Mouse (Mus musculus) lung, embryonic 16.5 days (tissue): ENCODE measurements around the gene Slc4a7. TPM values are rescaled to one million over a fixed set of nuclear protein-coding genes. Genes with fewer than 3 reads are reported as not detected.
"Not testable (repeated sequence)": the region's sequence is repeated elsewhere in the genome, so short reads cannot be mapped to it uniquely, and the experiment has no call there.

ENCODE experiments used
- ATAC-seq: fragments of 200-750 bp; cut with Nextera tagmentation; 2 replicates; pipeline ENCODE4 v1.8.0; 2017; ENCODE audit warnings: low read depth, mild to moderate bottlenecking, moderate library complexity
- H3K27ac ChIP-seq: fragments of 300-500 bp; sonication (generic); 2 replicates; pipeline ENCODE4 v1.5.1; 2014; ENCODE audit warnings: mild to moderate bottlenecking, control low read depth, low read length
- H3K27me3 ChIP-seq: fragments of 300-500 bp; sonication (generic); 2 replicates; pipeline ENCODE4 v1.6.1; 2014; ENCODE audit warnings: low read depth, low read length, mixed read lengths; ENCODE audit not compliant: control insufficient read depth, insufficient read depth
- H3K36me3 ChIP-seq: fragments of 300-500 bp; sonication (generic); 2 replicates; pipeline ENCODE4 v1.6.1; 2014; ENCODE audit warnings: low read length; ENCODE audit not compliant: control insufficient read depth, insufficient read depth
- H3K4me1 ChIP-seq: fragments of 300-500 bp; sonication (generic); replicated peaks from 2 replicates; pipeline ENCODE4 v1.6.1; 2014; ENCODE audit warnings: low read length, mixed read lengths; ENCODE audit not compliant: control insufficient read depth, insufficient read depth
- H3K4me2 ChIP-seq: fragments of 300-500 bp; sonication (generic); 2 replicates; pipeline ENCODE4 v1.6.1; 2014; ENCODE audit warnings: low read depth, low read length, control low read depth
- H3K4me3 ChIP-seq: fragments of 300-500 bp; sonication (generic); 2 replicates; pipeline ENCODE4 v1.5.1; 2014; ENCODE audit warnings: mild to moderate bottlenecking, low read length, control low read depth
- H3K9ac ChIP-seq: fragments of 300-500 bp; sonication (generic); 2 replicates; pipeline ENCODE4 v1.6.1; 2014; ENCODE audit warnings: low read length, control low read depth
- H3K9me3 ChIP-seq: fragments of 300-500 bp; sonication (generic); 2 replicates; pipeline ENCODE4 v1.6.1; 2016; ENCODE audit warnings: low read length; ENCODE audit not compliant: control insufficient read depth
- WGBS: fragments of 180-500 bp; shearing (Covaris S2); extraction: QIAGEN DNeasy Blood & Tissue Kit; methylation state at CpG from one replicate; pipeline ENCODE4 v1.1.7; 2014; 5-methylcytosine and 5-hydroxymethylcytosine counted together
- polyA plus RNA-seq: library from polyadenylated mRNA; unstranded; fragments of >200 nt; fragmentation: Nextera tagmentation; extraction: Ambion mirVana; gene quantifications from 2 replicates; pipeline ENCODE4 v1.2.1, GENCODE M21; 2015

Slc4a7 gene
- polyA plus RNA-seq, 1 experiment from 2014 or later, result 12.3 TPM

DNA sequence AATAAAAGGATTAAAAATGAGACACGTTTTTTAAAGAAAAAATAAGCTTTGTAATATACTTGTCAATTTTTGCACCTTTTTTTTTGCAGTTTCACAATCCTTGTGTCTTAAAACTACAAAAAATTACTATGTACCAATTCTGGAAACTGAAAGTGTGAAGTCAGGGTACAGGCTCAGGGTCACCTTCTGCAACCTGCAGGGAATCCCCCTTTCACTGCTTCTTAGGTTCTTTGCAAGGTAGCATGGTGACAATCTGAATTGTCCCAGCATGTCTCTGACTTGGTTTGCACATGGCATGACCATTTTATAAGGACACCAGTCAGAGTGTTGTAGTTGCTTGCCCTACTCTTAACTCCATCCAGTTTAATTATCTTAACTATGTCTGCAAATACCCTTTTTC, 82.1 kb downstream of the Slc4a7 start:
- ATAC-seq, result no peak
- H3K27ac ChIP-seq, result no peak overlapping the region
- H3K27me3 ChIP-seq, result no peaks in the 10 kb centered on the region
- no peak overlapping the region for H3K9ac ChIP-seq
- H3K4me1 ChIP-seq, result no peaks in the 10 kb centered on the region
- 80% methylated on average over 1 of the region's 1 CpGs for WGBS
- no peak overlapping the region for H3K4me3 ChIP-seq
- peaks cover 15% of the 10 kb centered on the region for H3K36me3 ChIP-seq
- no peak overlapping the region for H3K4me2 ChIP-seq
- H3K9me3 ChIP-seq, result no peaks in the 10 kb centered on the region

DNA sequence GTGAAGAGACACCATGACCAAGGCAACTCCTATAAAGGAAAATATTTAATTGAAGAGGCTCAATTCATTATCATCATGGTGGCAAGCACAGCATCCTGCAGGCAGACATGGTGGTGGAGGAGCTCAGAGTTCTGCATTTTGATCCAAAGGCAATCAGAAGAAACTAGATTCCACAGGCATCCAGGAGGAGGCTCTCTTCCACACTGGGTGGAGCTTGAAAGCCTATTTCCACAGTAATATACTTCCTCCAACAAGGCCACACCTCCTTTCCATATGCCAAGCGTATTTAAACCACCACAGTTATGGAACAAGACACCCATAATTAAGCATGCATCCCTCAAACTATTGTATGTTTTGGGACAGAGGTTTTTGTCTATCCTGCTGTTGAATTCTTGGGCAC, 84.9 kb downstream of the Slc4a7 start:
- Histone ChIP-seq H3K4me3 (no peak overlapping the region), H3K36me3 (peaks cover 14% of the 10 kb centered on the region), H3K4me2 (no peak overlapping the region), H3K27ac (no peak overlapping the region), H3K9me3 (no peaks in the 10 kb centered on the region), H3K4me1 (no peaks in the 10 kb centered on the region), H3K27me3 (no peaks in the 10 kb centered on the region), H3K9ac (no peak overlapping the region)
- WGBS, result 81% methylated on average over 1 of the region's 1 CpGs
- ATAC-seq, result no peak

DNA sequence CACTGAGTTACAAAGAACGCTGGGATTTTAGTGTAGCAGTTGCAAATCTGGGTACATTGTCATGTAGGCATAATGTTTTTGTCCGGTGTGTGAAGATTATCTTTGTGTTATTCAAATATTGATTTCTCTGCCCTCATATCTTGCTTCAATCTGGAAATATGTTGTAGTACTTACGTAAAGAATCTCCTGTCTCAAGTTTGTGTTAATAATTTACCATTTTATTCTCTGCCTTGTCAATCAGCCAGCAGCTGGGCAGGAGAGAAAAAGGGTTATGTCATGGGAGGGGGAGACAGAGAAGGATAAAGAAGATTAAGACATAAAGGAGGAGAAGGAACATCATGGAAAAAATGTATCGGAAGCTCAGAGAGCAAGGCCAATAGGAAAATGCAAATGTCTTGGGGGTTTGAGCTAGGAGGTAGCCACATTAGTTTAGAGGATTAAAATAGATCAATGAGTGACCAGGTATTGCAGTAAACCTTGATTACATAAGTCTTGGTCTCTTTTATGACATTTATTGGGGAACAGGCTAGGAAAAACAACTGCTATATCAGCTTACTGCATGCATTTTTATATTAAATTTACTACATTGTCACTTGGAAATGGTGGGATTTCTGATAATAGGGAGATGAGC, 87.9 kb downstream of the Slc4a7 start:
- no peak for ATAC-seq
- Histone ChIP-seq H3K36me3 (peaks cover 14% of the 10 kb centered on the region), H3K9ac (no peak overlapping the region), H3K27me3 (no peaks in the 10 kb centered on the region), H3K4me1 (no peaks in the 10 kb centered on the region), H3K4me3 (no peak overlapping the region), H3K4me2 (no peak overlapping the region), H3K27ac (no peak overlapping the region), H3K9me3 (no peaks in the 10 kb centered on the region)
- 78% methylated on average over 4 of the region's 4 CpGs for WGBS

DNA sequence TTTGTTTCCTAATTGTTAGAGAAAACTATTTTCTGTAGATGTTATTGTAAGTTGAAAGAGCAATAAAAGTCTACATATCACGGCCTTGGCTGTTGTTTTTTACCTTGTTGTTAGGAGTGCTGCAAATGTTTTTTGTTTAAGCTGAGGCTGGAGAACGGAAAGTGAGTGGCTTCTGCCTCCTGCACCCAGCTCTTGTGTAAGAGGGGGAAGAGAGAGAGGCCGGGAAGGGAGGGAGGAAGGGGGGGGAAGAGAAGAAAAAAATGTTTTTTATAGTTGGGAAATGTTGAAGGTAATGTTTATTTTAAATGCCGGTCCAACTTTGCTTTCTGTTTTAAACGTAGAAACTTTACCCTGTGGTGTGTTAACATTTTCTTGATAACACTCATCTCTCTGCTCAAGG, 97.8 kb downstream of the Slc4a7 start:
- Histone ChIP-seq H3K9me3 (no peaks in the 10 kb centered on the region), H3K4me2 (no peak overlapping the region)
- 59% methylated on average over 5 of the region's 5 CpGs for WGBS

GRCm38 (mm10) chr14:14800332-14800731, 98.3 kb downstream of the Slc4a7 start:
- Histone ChIP-seq H3K36me3 (no peaks in the 10 kb centered on the region), H3K27me3 (no peaks in the 10 kb centered on the region), H3K27ac (no peak overlapping the region), H3K9me3 (no peaks in the 10 kb centered on the region), H3K4me3 (no peak overlapping the region), H3K9ac (no peak overlapping the region), H3K4me2 (no peak overlapping the region), H3K4me1 (no peaks in the 10 kb centered on the region)
- ATAC-seq, result no peak
- 92% methylated on average over 4 of the region's 4 CpGs for WGBS

More for the DNA sequence above, 97.8 kb downstream of the Slc4a7 start:
- Histone ChIP-seq H3K36me3 (no peaks in the 10 kb centered on the region), H3K9ac (no peak overlapping the region), H3K27me3 (no peaks in the 10 kb centered on the region), H3K27ac (no peak overlapping the region), H3K4me3 (no peak overlapping the region), H3K4me1 (no peaks in the 10 kb centered on the region)
- ATAC-seq, result no peak

GRCm38 (mm10) chr14:14800810-14801209, 98.7 kb downstream of the Slc4a7 start:
- no peaks in the 10 kb centered on the region for H3K9me3 ChIP-seq
- no peak overlapping the region for H3K4me3 ChIP-seq
- no peak overlapping the region for H3K4me2 ChIP-seq
- H3K9ac ChIP-seq, result no peak overlapping the region
- H3K27me3 ChIP-seq, result no peaks in the 10 kb centered on the region
- no peaks in the 10 kb centered on the region for H3K4me1 ChIP-seq
- no peak overlapping the region for H3K27ac ChIP-seq
- WGBS, result 84% methylated on average over 3 of the region's 3 CpGs
- no peaks in the 10 kb centered on the region for H3K36me3 ChIP-seq
- no peak for ATAC-seq

DNA sequence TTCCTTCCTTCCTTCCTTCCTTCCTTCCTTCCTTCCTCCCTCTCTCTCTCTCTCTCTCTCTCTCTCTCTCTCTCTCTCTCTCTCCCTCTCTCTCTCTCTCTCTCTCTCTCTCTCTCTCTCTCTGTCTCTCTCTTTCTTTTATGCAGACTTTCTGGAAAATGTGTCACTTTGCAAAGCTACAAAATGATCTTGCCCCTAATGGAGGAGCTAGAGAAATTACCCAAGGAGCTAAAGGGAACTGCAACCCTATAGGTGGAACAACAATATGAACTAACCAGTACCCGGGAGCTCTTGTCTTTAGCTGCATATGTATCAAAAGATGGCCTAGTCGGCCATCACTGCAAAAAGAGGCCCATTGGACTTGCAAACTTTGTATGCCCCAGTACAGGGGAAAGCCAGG, 101.0 kb downstream of the Slc4a7 start, which contains the start of gene Nek10:
TSS of gene Nek10 (plus strand) at position 301 of the 400 bp plus-strand sequence.
- H3K4me2 ChIP-seq, ATAC-seq: not testable (repeated sequence)

GRCm38 (mm10) chr14:14803921-14804517, 101.9 kb downstream of the Slc4a7 start:
- peak; percentile 49; the same call in 1 of the 2 replicates for ATAC-seq
- Histone ChIP-seq H3K36me3 (no peaks in the 10 kb centered on the region), H3K4me2 (no peak overlapping the region), H3K4me3 (no peak overlapping the region), H3K4me1 (no peaks in the 10 kb centered on the region), H3K27ac (no peak overlapping the region), H3K9ac (no peak overlapping the region), H3K27me3 (no peaks in the 10 kb centered on the region), H3K9me3 (no peaks in the 10 kb centered on the region)
- WGBS, result 14% methylated on average over 10 of the region's 10 CpGs

More for the DNA sequence above, 101.0 kb downstream of the Slc4a7 start, which contains the start of gene Nek10:
- H3K27ac ChIP-seq, H3K9ac ChIP-seq, H3K36me3 ChIP-seq, H3K4me3 ChIP-seq, H3K27me3 ChIP-seq, H3K9me3 ChIP-seq, H3K4me1 ChIP-seq: not testable (repeated sequence)
- WGBS, result no CpG with 5 or more reads among the region's 2 CpGs

DNA sequence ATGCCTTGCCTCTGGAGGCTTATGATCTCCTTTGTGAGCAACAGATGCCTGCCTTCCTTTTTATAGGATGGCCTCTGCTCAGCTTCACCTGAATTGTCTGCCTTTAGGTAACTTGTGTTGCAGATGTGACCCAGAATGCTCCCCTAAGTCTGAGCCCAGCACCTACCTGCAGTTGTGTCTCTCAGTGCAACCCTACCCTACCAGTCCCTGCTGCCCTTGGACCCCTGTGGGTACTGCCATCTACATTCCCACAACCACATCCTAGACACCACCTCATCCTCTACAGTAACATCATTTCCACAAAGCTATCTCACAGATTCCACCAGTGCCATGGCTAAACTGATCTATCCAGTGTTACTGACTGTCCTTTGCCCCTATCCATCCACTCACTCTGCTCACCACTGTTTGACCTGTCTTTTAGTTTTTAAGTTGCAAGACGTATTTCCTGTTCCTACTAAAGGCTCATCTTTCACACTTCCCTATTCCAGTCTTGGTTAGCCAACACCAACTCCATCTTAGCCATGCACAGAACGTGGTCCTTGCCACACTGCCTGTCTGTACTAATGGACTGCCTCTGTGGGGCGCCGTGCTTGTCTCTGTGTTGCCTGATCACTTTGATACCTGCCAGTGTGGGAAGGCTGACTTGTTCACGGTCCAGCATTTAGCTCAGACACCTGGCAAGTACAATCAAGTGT, 102.6 kb downstream of the Slc4a7 start:
- no peaks in the 10 kb centered on the region for H3K9me3 ChIP-seq
- 58% methylated on average over 5 of the region's 5 CpGs for WGBS
- H3K4me1 ChIP-seq, result no peaks in the 10 kb centered on the region
- H3K27ac ChIP-seq, result no peak overlapping the region
- H3K9ac ChIP-seq, result no peak overlapping the region
- H3K4me3 ChIP-seq, result no peak overlapping the region
- H3K36me3 ChIP-seq, result no peaks in the 10 kb centered on the region
- no peak overlapping the region for H3K4me2 ChIP-seq
- H3K27me3 ChIP-seq, result no peaks in the 10 kb centered on the region
- ATAC-seq, result no peak
